Mouse (Mus musculus): ENCODE results near the gene Sptbn2. TPM values are rescaled to one million over a fixed set of nuclear protein-coding genes. Genes with fewer than 3 reads are reported as not detected.

Gene Sptbn2
- total RNA-seq (2021) = under 1 TPM; 0.02 to 0.07 TPM
- long read RNA-seq, experiment 1 = 0 reads
- long read RNA-seq, experiment 2, partial matches to known transcripts = 1 of 2 reads
- long read RNA-seq, experiment 2, other reads (novel, unspliced or antisense) = 1 of 2 reads

DNA sequence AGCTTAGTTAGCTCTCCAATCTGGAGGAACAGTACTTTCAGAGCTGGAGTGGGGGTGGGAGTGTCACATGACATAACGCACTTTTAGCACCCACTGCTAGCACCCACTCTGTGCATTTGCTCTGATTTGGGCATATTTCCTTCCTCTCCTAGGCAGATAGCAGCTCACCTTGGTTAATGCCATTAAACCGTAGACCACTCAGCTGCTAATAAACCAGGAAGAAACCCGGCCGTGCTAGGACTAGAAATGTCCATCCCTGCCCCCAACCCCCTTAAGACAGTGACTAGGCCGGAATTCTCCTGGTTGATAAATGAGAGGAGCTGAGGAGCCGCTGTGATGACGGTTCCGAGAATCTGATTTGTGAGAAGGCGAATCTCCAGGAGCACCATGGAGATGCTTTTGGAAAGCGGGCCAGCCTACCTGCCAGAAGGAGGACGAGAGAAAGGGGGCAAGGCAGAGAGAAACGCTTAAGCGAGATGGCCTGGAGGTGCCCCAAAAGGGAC, at the start of gene Sptbn2:
Sptbn2 (plus strand) TSS at position 70 of the 503 bp plus-strand sequence.
- no peak for DNase-seq (ENCODE audit: low spot score)

DNA sequence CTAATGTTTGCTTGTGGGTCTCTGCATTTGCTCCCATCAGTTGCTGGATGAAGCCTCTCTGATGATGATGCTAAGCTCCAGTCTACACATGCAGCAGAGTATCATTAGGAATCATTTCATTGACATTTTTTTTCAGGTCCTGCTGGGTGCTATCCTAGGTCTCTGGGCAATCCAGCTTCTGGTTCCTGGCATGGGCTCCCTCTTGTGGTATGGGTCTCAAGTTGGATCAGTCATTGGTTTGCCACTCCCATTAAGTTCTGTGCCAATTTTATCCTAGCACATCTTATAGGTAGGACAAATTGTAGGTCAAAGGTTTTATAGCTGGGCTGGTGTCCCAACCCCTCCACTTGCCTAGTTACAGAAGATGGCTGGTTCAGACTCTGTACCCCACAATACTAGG, 44.2 kb upstream of the Sptbn2 start:
- DNase-seq (ENCODE audit: low spot score) = no peak

DNA sequence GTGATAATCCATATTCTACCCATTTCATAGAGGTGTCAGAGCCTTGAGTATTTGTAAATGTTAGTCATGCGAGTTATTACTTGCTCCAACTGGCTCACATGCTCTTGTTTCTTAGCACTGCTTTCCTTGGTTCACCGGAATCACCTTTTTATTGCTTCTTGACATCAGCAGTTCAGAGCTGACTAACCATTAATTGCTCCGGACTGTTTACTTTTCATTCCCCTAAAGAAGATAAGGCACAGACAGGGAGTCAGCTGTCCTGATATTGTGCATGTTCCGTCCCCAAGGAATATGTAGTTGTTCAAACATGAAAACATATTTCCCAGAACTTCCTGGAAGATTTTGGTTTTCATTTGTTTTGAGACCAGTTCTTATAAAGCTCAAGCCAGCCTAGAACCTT, 40.2 kb upstream of the Sptbn2 start:
- no peak for DNase-seq (ENCODE audit: low spot score)

DNA sequence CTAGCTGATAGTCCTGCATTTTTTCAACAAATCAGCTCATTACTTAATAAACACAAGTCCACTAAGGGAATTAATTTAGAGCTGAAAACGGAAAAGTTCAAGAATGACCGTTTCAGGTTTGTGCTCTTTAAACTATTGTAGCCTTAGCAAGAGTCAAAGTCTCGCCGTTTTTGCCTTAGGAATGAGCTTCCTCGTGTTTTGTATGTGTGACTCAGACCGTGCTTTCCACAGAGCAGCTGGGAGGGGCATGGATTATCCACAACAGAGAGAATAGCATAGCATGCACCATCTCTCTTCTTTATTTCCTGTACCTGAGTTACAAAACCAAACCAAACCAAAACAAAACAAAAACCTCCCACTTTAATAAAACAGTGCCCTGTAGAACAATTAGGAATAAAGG, 38.6 kb upstream of the Sptbn2 start:
- no peak for DNase-seq (ENCODE audit: low spot score)

DNA sequence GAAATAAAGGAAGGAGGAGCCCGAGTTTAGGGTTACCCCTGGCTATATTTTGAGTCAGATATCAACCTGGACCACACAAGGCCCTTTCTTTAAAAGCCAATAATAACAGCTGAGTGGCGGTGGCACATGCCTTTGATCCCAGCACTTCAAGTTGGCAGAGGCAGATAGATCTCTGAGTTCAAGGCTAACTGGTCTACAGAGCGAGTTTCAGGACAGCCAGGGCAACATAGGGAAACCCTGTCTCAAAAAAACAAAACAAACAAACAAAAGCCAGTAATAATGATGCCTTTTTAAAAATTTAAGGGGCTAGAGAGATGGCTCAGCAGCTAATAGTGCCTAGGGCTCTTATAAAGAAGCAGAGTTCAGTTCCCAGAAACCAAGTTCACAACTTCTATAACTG, 16.6 kb upstream of the Sptbn2 start:
- no peak for DNase-seq (ENCODE audit: low spot score)

DNA sequence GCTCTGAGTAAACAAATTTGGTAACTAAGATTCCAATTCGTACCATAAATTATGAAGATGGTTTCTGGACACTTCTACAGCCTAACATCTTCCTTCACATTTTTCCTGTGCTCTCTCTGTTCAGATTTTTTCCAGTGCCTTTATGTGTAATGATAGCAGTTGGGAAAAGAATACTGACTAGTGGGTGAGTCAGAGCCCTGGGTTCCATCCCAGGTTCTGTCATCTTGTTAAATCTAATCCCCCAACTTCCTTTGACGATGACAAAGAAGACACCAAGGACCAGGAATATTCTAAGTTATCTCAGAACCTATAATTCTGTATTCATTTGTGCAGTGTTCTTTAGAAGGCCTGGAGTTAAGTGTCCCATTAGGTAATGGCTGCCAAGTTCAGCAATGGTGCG, 13.8 kb upstream of the Sptbn2 start:
- no peak for DNase-seq (ENCODE audit: low spot score)

DNA sequence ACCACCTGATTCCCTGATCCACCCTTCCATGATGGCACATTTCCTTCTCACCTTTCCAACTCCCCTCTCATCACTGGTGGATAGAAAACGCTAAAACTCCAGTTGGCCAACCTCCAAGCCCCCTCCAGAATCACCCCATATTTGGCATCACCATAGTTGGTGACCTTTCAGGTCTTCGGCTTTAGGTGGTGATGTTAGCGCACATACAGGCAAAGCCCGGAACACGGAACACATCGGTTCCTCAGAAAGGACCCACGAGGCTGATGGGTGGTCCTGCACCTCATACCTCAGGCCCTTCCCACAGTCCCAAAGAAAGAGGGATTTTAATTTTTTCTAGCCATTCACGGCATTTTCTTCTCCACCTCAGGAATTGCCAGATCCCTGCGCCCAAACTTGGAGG, 13.2 kb upstream of the Sptbn2 start:
- DNase-seq (ENCODE audit: low spot score) = no peak

DNA sequence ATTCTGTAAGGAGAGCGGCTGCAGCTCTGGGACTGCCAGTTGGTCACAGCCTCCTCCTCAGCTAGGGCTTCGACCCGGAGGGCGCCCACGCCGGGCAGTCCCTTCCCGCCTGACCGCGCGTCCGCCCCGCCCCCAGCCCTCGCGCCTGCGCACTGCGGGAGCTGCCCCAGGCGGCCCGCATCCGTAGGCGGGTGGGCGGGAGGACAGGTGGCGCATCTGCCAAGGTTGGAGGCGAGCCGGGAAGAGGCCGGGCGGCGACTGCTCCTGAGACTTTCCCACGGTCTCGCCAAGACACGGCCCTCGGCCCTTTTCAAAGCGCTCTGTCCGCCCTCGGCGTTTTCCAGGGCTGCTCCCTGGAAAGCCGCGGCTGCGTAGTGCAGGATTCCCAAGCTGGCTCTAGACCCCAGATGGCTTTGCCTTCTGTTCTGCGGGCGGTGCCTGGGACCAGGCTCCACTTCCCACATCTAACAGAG, 12.7 kb upstream of the Sptbn2 start, which contains the start of gene Gm960:
Gm960 (minus strand) TSS at position 464 of the 473 bp plus-strand sequence.
- DNase-seq (ENCODE audit: low spot score) = peak; percentile 48

DNA sequence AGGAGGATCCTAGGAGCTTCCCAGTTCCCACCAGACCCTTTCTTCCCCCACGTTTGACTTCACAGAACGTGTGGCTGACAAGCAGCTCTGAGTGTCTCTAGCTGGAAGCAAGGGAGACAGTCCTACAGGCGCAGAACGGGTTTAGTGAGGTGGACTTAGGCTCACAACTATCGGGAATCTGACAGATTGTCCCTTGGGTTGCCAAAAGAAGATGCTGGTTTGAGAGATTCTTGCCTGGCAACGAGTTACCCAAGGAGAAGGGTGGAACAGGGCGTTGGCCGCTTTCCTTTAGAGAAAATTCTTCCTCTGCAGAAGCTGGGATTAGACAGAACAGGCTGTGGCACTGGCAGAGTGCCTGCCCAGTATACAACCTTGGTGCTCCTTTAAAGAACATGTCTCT, 12.1 kb upstream of the Sptbn2 start:
- no peak for DNase-seq (ENCODE audit: low spot score)

DNA sequence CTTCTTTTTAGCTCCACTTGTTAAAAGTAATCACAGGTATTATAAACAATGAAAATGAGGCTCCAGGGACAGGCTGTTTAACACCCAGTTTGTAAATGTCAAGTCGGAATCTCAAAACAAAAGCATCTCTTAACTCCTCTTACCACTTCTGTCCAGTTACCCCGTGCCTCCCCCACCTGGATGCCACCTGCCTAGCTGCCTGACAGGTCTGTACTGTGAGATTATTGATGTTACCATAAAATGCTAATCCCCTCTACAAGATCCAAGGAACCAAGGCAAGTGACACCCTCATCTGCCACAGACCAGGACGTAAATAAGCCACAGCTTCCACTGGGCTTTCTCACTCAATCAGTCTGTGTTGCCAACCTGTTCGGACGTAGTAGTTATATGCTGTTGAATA, 11.1 kb upstream of the Sptbn2 start:
- DNase-seq (ENCODE audit: low spot score) = no peak

DNA sequence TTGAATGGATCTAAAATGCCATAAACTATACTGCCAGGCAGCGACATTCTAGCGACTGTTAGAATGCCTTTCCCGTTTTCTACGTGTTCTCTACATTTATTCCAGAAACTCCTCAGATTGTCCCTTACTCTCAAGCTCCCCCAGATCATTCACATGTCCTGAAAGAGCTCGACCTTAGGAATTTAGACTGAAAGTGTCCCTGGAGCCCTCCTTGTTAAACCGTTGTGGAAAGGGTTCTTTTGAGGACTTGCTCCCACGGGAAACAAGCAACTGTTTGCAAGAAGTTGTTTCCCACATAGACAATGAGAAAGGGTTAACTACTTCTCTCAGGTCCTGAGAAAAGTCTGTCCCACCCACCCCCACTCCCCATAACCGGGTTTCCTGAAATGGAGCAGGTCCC, 10.3 kb upstream of the Sptbn2 start:
- no peak for DNase-seq (ENCODE audit: low spot score)

DNA sequence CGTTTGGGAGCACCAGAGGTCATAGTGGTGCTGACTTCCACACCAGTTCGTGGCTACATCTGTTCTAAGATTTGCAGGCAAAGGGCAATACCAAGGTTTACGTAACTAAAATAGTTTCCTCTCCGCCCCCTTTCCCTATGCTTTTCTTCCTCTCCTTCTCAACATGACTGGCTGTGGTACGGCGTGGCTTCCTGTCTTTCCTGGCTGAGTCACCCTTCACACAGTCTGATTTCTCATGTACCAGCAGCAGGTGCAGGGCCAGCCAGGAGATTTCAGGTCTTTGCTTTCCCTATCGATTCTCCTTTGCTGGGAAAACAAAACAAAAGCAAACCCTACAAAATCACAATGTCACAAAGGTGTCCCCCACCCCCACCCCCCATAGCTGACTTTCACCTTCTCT, 9.7 kb upstream of the Sptbn2 start:
- DNase-seq (ENCODE audit: low spot score) = no peak

DNA sequence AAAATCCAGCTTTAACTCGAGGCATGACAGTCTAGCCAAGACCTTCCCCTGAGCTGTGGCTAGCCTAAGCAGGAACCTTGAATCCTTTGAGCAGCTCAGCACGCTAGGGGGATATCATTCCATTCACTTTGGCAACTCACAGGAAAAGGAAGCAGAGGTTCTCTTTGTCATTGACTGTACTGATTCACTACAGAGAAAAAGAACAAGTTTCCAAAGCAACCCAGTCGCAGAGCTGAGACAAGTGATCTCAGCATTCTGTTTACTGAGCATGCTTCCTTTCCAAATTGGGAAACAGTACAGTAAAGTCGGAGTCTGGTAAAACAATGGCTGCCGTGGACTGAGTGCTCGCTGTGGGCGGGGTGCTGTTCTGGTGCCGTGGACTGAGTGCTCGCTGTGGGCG, 2.2 kb upstream of the Sptbn2 start:
- DNase-seq (ENCODE audit: low spot score) = no peak

DNA sequence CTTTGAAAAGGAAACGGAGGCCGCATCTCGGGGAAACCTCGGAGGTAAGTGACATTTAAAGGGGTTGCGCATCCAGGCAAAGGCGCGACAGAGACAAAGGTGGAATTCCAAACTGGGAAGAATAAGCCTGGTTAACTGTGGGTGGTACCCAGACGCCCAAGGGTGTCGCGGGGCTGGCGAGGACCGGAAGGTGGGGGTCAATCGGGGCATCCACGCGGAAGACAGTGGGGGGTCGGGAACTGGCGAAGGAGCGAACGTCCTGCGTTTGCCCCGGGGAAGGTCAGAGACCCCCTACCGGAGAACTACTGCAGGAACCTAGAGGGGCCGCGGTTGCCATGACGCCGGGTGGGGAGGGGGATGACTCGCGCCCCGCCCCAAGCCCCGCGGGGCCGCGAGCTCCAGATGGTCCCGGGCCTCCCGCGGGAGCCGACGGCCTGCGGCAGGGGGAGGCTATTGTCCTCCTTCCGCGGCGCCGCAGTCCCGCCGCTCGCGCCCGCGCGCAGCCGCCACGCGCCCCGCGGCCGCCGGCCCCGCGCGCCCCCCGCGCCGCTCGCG, 711 bp downstream of the Sptbn2 start:
- DNase-seq (ENCODE audit: low spot score) = no peak

DNA sequence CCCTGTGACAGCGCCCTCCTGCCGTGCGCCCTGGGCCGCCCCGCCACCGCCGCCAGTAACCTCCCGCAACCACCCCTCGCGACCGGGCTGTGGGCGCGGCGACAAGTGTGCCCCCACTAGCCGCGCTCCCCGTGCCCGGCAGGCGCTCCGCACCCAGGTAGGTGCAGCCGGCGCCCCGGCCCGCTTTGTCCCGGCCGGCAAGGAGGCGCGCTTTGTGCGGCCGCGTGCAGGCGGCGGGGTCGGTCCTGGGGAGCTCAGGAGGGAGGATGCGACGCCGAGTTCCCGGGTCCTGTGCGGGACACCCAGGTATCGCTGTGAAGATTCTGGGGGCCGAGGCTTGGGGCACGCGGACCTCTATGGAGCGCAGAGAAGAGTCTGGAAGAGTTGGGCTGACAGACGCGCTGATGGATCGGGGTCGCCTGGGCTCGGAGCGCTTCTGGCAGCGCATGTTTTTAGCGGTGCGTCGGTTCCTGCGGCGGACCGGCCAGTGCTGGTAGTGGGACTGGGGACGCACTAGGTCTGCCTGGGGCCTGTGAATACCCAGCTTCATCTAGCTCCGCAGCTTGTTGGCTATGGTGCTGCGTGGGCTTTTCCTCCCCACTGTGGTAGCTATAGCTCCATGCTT, 1.3 kb downstream of the Sptbn2 start:
- DNase-seq (ENCODE audit: low spot score) = no peak

DNA sequence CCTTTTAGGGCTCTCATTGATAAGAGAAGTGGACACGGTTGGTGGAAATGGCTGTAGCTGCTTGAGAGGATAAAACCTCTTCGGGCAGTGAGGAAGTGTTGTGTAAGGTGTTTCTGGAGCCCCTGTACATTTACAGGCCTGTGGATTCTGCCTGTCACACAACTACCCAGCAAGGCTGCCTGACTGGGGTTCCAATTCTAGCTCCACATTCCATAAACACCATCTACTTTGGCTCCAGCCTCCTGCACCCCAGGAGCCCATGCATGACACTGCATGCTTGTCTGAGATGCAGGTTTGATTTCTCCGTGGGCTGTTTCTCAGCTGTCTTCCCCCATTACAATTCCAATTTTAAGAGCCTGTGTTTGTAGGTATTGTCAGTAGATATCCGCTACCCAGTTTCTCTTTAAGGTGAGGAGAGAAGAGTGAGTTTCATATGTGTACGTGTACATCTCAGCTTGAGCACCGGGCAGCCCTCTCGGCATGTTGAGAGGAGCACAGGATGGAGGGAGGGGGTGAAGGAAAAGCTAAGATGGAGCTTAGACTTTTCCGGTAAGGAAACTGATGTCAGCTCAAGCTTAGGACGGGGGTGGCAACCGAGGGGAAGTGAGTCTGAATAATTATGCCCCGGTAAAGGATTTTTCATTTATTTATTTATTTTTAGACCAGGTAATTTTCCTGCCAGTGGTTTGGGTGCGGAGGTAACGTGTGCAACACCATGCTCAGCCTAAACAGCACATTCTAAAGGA, 2.0 kb downstream of the Sptbn2 start:
- DNase-seq (ENCODE audit: low spot score) = no peak

DNA sequence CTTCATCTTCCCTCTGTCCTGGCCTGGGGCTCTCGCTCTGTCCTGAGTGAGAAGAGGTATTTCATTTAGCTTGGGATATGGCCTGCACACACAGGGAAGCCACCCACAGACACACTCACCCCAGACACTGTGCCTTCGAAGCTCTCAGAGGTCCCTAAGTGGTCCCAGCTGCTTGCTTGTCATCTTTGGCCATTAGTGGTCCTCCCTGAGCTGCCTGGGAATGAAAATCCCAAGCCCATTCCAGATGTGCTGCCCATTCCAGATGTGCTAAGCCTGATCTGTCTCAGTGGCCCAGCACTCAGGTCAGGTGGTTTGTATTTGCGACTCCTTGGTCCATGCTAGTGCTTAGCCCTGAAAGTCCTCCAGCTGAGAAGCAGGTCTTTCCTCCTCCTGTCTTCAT, 2.9 kb downstream of the Sptbn2 start:
- no peak for DNase-seq (ENCODE audit: low spot score)

DNA sequence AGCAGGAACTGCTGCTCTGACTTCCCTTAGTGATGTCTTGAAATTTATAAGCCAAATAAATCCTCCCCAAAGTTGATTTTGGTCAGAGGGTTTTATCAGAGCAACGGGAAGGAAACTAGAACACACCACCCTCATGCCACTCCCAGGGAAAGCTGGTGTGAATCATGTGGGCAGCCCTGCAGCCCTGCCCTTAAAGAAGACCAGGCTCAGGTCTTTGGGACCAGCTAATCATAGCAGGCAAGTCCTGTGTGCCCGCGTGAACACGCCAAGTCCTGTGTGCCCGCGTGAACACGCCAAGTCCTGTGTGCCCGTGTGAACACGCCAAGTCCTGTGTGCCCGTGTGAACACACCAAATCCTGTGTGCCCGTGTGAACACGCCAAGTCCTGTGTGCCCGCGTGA, 5.8 kb downstream of the Sptbn2 start:
- no peak for DNase-seq (ENCODE audit: low spot score)

DNA sequence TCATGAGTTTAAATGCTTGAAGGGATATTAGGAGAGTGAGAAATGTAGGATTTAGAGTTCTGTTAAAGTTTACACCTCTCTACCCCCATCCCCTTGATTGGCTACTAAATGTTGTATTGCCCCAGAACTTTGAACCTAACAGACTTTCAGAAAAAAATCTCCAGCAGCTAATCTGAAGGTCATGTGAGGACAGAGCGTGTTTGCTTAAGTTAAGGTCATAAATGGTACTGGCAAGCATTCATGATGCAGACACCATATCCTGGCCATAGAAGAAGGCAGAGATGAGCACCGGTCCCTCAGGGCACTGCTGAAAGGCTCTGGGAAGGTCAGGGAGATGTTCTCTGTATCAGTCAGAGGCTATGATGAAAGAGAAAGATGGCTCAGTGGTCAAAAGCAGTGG, 6.3 kb downstream of the Sptbn2 start:
- DNase-seq (ENCODE audit: low spot score) = no peak

DNA sequence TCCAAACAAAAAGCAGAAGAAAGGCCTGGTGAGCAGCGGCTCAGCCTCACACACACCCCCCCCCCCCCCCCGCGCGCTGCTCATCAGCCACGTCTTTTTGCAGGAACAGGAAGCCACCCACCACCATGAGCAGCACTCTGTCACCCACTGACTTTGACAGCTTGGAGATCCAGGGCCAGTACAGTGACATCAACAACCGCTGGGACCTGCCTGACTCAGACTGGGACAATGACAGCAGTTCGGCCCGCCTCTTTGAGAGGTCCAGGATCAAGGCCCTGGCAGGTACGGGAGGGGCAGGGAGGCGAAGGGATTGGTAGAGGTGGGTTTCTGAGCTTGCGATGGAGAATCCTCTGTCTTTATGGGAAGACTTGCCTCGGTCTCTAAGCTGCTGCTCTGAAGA, 7.7 kb downstream of the Sptbn2 start:
- DNase-seq (ENCODE audit: low spot score) = no peak

DNA sequence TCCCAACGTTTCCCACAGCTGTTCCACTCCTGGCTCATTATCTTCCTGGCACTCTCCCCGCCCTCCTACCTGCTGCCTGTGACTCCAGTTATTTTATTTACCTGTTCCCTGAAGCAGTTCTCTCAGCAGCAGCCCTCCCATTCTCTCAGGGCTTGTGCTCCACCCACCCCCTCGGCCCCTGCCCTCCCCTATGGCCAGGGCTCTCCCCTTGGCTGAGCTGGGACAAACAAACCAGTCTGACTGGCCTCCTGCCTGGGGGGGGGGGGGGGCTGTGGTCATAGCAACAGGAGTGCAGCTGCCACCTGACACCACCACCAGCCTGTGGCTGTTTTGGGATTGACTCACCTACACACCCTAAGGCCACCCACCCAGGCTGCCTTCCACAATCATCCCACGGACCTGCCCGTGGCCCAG, 8.4 kb downstream of the Sptbn2 start:
- DNase-seq (ENCODE audit: low spot score) = no peak

DNA sequence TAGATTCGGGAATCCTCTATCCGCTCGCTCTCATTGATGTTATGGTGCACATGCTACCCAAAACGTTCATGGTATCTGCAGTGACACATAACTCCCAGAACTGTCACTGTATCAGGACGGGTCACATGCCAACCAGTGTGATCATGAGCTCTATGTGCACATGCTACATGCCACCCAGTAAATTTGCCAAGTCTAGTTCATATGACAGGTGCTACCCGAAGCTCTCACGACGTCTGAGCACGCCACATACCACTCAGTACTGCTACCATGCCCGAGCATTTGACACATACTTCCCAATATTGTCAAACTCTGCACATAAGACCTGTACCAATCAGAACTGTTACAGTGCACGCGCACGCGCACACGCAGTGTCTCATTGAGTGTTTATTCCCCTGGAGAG, 9.1 kb downstream of the Sptbn2 start:
- DNase-seq (ENCODE audit: low spot score) = no peak
